Mouse (Mus musculus) stomach, embryonic 14.5 days (tissue): ENCODE data around the gene Akap9. TPM values are rescaled to one million over a fixed set of nuclear protein-coding genes. Genes with fewer than 3 reads are reported as not detected.
"Not testable (repeated sequence)": the region's sequence is repeated elsewhere in the genome, so short reads cannot be mapped to it uniquely, and the experiment has no call there.

ENCODE experiments used
- ATAC-seq: fragments of 200-750 bp; cut with Nextera tagmentation; 2 replicates; pipeline ENCODE4 v1.8.0; 2017; ENCODE audit warnings: low read depth, moderate TSS enrichment; ENCODE audit not compliant: insufficient number of reproducible peaks, insufficient read depth, low FRiP score
- H3K27ac ChIP-seq: fragments of 300-500 bp; sonication (generic); 2 replicates; pipeline ENCODE4 v1.5.1; 2014; ENCODE audit warnings: mild to moderate bottlenecking, low read length, moderate library complexity, mixed read lengths
- H3K27me3 ChIP-seq: fragments of 300-500 bp; sonication (generic); 2 replicates; pipeline ENCODE4 v1.6.1; 2014; ENCODE audit warnings: low read length, control low read depth, mixed read lengths; ENCODE audit not compliant: control insufficient read depth, insufficient read depth
- H3K36me3 ChIP-seq: fragments of 300-500 bp; sonication (generic); 2 replicates; pipeline ENCODE4 v1.6.1; 2014; ENCODE audit warnings: mild to moderate bottlenecking, control low read depth, low read length, moderate library complexity, mixed read lengths; ENCODE audit not compliant: control insufficient read depth, insufficient read depth
- H3K4me1 ChIP-seq: fragments of 300-500 bp; sonication (generic); 2 replicates; pipeline ENCODE4 v1.6.1; 2014; ENCODE audit warnings: low read length, control low read depth, mixed read lengths; ENCODE audit not compliant: control insufficient read depth, insufficient read depth
- H3K4me2 ChIP-seq: fragments of 300-500 bp; sonication (generic); replicated peaks from 2 replicates; pipeline ENCODE4 v1.6.1; 2014; ENCODE audit warnings: low read depth, low read length, control low read depth
- H3K4me3 ChIP-seq: fragments of 300-500 bp; sonication (generic); 2 replicates; pipeline ENCODE4 v1.5.1; 2014; ENCODE audit warnings: low read depth, low read length, control low read depth
- H3K9ac ChIP-seq: fragments of 300-500 bp; sonication (generic); replicated peaks from 2 replicates; pipeline ENCODE4 v1.6.1; 2014; ENCODE audit warnings: low read depth, mild to moderate bottlenecking, control low read depth, low read length, moderate library complexity, mixed read lengths
- H3K9me3 ChIP-seq: fragments of 300-500 bp; sonication (generic); 2 replicates; pipeline ENCODE4 v1.6.1; 2016; ENCODE audit warnings: low read depth, low read length, control low read depth; ENCODE audit not compliant: control insufficient read depth
- WGBS: fragments of 180-500 bp; shearing (Covaris S2); extraction: QIAGEN DNeasy Blood & Tissue Kit; methylation state at CpG from one replicate; pipeline ENCODE4 v1.1.7; 2014; 5-methylcytosine and 5-hydroxymethylcytosine counted together
- polyA plus RNA-seq: library from polyadenylated mRNA; unstranded; fragments of >200 nt; fragmentation: Nextera tagmentation; extraction: Ambion mirVana; gene quantifications from 2 replicates; pipeline ENCODE4 v1.2.1, GENCODE M21; 2014

The Akap9 gene
- polyA plus RNA-seq, 1 experiment from 2014 or later, result 138 TPM

GRCm38 (mm10) chr5:4009540-4009939 lies 81.7 kb downstream of the Akap9 start:
- Histone ChIP-seq H3K9me3 (no peaks in the 10 kb centered on the region), H3K27ac (no peak overlapping the region), H3K36me3 (peaks cover 30% of the 10 kb centered on the region), H3K4me1 (no peaks in the 10 kb centered on the region), H3K4me3 (no peak overlapping the region), H3K4me2 (no peak overlapping the region), H3K27me3 (no peaks in the 10 kb centered on the region), H3K9ac (no peak overlapping the region)
- ATAC-seq, result no peak
- 88% methylated on average over 6 of the region's 6 CpGs for WGBS

- ATAC-seq, H3K27me3 ChIP-seq, H3K4me3 ChIP-seq, H3K4me1 ChIP-seq, H3K4me2 ChIP-seq, H3K9ac ChIP-seq, H3K27ac ChIP-seq, H3K9me3 ChIP-seq: not testable (repeated sequence)
- 82% methylated on average over 1 of the region's 1 CpGs for WGBS
- peaks cover 23% of the 10 kb centered on the region for H3K36me3 ChIP-seq
Measured at GRCm38 (mm10) chr5:4017646-4018045, 89.8 kb downstream of the Akap9 start.

DNA sequence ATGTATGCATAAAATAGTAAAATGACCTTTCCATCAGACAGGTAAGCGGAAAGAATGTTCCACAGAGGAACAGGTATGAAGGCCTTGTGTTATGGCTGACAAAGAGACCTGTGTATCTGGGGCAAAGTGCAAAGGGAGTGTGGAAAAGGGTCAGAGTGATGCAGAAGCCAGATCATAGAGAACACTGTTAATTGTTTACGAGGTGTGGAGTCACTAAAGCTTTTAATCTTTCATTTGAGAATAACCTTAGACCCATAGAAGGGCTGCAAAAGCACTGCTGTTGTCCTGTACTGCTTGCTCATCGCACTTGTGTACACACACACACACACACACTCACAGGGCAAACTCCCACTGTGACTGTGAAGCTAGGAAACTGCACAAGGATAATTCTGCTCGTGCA lies 91.5 kb downstream of the Akap9 start:
- H3K4me1 ChIP-seq, result 0 out of 2 replicates have a peak, but pooled peaks cover 2% of the 10 kb centered on the region
- H3K4me3 ChIP-seq, result no peak overlapping the region
- no peak overlapping the region for H3K9ac ChIP-seq
- 89% methylated on average over 4 of the region's 4 CpGs for WGBS
- no peaks in the 10 kb centered on the region for H3K27me3 ChIP-seq
- no peak overlapping the region for H3K4me2 ChIP-seq
- no peaks in the 10 kb centered on the region for H3K9me3 ChIP-seq
- no peak for ATAC-seq
- no peak overlapping the region for H3K27ac ChIP-seq
- peaks cover 13% of the 10 kb centered on the region for H3K36me3 ChIP-seq

DNA sequence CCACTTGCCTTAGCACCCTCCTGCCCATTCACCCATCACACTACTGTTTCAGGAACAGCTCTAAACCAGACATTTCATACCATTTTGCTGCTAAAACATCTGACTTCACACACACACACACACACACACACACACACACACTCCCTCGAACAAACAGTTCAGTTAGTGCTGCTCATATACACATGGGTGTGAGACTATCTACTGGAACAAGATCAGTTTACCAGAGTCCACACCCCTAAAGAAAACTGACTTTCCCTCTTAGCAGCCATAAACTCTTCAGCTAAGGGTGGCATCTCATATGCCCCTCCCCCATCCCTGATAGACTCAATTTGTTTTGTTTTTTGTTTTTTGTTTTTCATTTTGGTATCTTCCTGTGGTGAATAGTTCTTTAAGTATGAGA lies 92.2 kb downstream of the Akap9 start:
- Histone ChIP-seq H3K36me3 (peaks cover 11% of the 10 kb centered on the region; the same call in 1 of the 2 replicates), H3K27ac (no peak overlapping the region), H3K4me2 (no peak overlapping the region), H3K4me3 (no peak overlapping the region), H3K9me3 (no peaks in the 10 kb centered on the region), H3K4me1 (0 out of 2 replicates have a peak, but pooled peaks cover 2% of the 10 kb centered on the region), H3K9ac (no peak overlapping the region), H3K27me3 (no peaks in the 10 kb centered on the region)
- no peak; the same call in 1 of the 2 replicates for ATAC-seq
- WGBS, result 88% methylated on average over 1 of the region's 1 CpGs

- WGBS, result 62% methylated on average over 13 of the region's 13 CpGs
- Histone ChIP-seq H3K9me3 (no peaks in the 10 kb centered on the region), H3K27ac (0 out of 2 replicates have a peak overlapping the region, but pooled peaks have one; percentile 27), H3K4me1 (0 out of 2 replicates have a peak, but pooled peaks cover 2% of the 10 kb centered on the region), H3K4me3 (no peak overlapping the region), H3K4me2 (no peak overlapping the region), H3K36me3 (peaks cover 3% of the 10 kb centered on the region; the same call in 1 of the 2 replicates), H3K27me3 (no peaks in the 10 kb centered on the region), H3K9ac (no peak overlapping the region)
- ATAC-seq, result no peak
Measured at GRCm38 (mm10) chr5:4023186-4023585, 95.3 kb downstream of the Akap9 start.

DNA sequence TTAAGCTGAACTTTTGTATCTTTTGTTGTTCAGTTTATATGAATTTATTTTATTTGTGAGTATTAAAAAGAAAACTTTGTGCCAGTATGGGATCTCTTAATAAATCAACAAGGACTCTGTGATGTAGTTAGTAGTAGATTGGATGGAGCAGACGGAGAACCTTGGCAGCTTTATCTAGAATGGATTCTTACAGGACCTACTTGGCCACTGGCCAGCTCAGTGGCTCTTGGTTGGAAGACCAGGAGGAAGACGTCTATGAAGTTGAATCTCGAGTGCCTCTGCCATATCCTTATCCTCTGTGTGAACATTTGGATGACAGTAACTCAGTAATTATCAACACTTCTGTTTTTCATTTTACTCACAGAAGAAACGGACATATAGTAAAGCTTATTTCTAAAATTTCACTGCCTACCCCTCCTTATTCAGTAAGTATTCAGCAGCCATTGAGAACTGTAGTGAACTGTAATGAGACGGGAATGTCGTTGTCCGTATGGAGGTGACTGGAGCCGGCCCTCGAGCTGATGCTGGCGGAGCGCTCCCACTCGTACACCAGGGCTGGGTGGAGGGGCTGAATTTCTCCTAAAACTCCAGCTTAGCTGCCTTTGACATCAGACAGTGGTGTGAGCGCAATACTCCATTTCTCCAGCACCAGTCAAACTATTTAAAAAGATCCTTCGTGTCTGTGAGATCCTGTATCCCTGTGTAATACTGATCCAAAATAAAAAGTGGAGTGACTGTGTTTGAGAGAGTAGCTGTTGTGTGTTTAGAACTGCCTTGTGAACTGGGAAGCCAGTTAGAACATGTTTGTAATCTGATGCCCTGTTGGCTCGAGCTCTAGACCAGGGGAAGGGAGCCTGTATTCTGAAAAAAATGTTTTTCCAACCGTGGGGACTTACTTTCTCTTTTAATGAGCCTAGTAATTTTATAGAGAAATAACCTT lies 96.2 kb downstream of the Akap9 start:
- Histone ChIP-seq H3K9me3 (no peaks in the 10 kb centered on the region), H3K4me1 (0 out of 2 replicates have a peak, but pooled peaks cover 2% of the 10 kb centered on the region), H3K36me3 (peaks cover 3% of the 10 kb centered on the region; the same call in 1 of the 2 replicates), H3K4me2 (no peak overlapping the region; the same call in 1 of the 2 replicates), H3K9ac (no peak overlapping the region), H3K27me3 (no peaks in the 10 kb centered on the region), H3K4me3 (no peak overlapping the region), H3K27ac (peak overlapping the region; percentile 61; the same call in 1 of the 2 replicates)
- ATAC-seq, result 0 out of 2 replicates have a peak, but pooled peaks have one; percentile 16
- 50% methylated on average over 16 of the region's 16 CpGs for WGBS

GRCm38 (mm10) chr5:4024727-4025126 lies 96.9 kb downstream of the Akap9 start:
- H3K36me3 ChIP-seq, result peaks cover under 1% of the 10 kb centered on the region; the same call in 1 of the 2 replicates
- no peak overlapping the region for H3K9ac ChIP-seq
- no peak overlapping the region for H3K27ac ChIP-seq
- no peaks in the 10 kb centered on the region for H3K27me3 ChIP-seq
- WGBS, result 39% methylated on average over 4 of the region's 4 CpGs
- ATAC-seq, result no peak
- 0 out of 2 replicates have a peak, but pooled peaks cover 2% of the 10 kb centered on the region for H3K4me1 ChIP-seq
- no peak overlapping the region for H3K4me3 ChIP-seq
- H3K4me2 ChIP-seq, result no peak overlapping the region
- H3K9me3 ChIP-seq, result no peaks in the 10 kb centered on the region

DNA sequence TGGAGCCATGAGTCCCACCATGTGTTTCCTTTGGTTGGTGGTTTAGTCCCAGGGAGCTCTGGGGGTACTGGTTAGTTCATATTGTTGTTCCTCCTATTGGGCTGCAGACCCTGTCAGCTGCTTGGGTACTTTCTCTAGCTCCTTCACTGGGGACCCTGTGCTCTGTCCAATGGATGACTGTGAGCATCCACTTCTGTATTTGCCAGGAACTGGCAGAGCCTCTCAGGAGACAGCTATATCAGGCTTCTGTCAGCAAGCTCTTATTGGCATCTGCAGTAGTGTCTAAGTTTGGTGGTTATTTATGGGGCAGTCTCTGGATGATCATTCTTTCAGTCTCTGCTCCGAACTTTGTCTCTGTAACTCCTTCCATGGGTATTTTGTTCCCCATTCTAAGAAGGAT lies 98.5 kb downstream of the Akap9 start:
- 92% methylated on average over 1 of the region's 1 CpGs for WGBS
- not testable (repeated sequence) for ATAC-seq

More for the DNA sequence above, 98.5 kb downstream of the Akap9 start:
- not testable (repeated sequence) for H3K9me3 ChIP-seq, H3K4me2 ChIP-seq, H3K4me1 ChIP-seq, H3K36me3 ChIP-seq, H3K9ac ChIP-seq, H3K27me3 ChIP-seq, H3K4me3 ChIP-seq, H3K27ac ChIP-seq
